Mouse (Mus musculus): ENCODE results near the gene Gm4131.

- TF ChIP-seq CTCF (IDR thresholded peaks at IDR 0.05; ENCODE audit: control insufficient read depth, insufficient read depth, insufficient read length) (no peak), USF1 (IDR thresholded peaks at IDR 0.05; ENCODE audit: low read depth) (no peak), MAX (IDR thresholded peaks at IDR 0.05) (no peak), CEBPB (IDR thresholded peaks at IDR 0.05; ENCODE audit: low read depth) (no peak), MYOG (IDR thresholded peaks at IDR 0.05; ENCODE audit: control insufficient read depth, extremely low read depth, insufficient read length) (no peak), MYOD1 (IDR thresholded peaks at IDR 0.05; ENCODE audit: control insufficient read depth, insufficient read length, low read depth) (no peak), FOSL1 (IDR thresholded peaks at IDR 0.05; ENCODE audit: insufficient read depth, low read length, poor library complexity, severe bottlenecking) (no peak)
Measured at GRCm38 (mm10) chr14:62550121-62550520, 16.6 kb downstream of the Gm4131 start.
